Mouse (Mus musculus): ENCODE results near the gene Plpp2. TPM values are rescaled to one million over a fixed set of nuclear protein-coding genes. Genes with fewer than 3 reads are reported as not detected.

The Plpp2 gene
- total RNA-seq (2021): 1 to 10 TPM; 2.5 to 3.3 TPM
- long read RNA-seq, experiment 1, transcript Plpp2-201 (6 exons, 1,654 nt): major isoform, 10 of 15 reads
- long read RNA-seq, experiment 1, partial matches to known transcripts: 2 of 15 reads
- long read RNA-seq, experiment 1, other reads (novel, unspliced or antisense): 0 of 15 reads
- long read RNA-seq, experiment 2, partial matches to known transcripts: 0 of 2 reads
- long read RNA-seq, experiment 2, other reads (novel, unspliced or antisense): 0 of 2 reads

GRCm38 (mm10) chr10:79533126-79533911 is at the start of gene Plpp2:
TSS of gene Plpp2 (minus strand) at chr10:79533796.
- intact Hi-C loops (cut with DNase I): no loop called here
- peak in 1 of 2 experiments; percentile 10 for DNase-seq (ENCODE audit: low spot score in 2 of 2)

- DNase-seq (ENCODE audit: low spot score in 2 of 2): no peak
- intact Hi-C loops (cut with DNase I): no loop called here
Observed at GRCm38 (mm10) chr10:79581501-79581900, 47.9 kb upstream of the Plpp2 start.

- intact Hi-C loops (cut with DNase I): no loop called here
- DNase-seq (ENCODE audit: low spot score in 2 of 2): peak; percentile 73 to 78
Observed at GRCm38 (mm10) chr10:79580811-79581210, 47.2 kb upstream of the Plpp2 start.

DNA sequence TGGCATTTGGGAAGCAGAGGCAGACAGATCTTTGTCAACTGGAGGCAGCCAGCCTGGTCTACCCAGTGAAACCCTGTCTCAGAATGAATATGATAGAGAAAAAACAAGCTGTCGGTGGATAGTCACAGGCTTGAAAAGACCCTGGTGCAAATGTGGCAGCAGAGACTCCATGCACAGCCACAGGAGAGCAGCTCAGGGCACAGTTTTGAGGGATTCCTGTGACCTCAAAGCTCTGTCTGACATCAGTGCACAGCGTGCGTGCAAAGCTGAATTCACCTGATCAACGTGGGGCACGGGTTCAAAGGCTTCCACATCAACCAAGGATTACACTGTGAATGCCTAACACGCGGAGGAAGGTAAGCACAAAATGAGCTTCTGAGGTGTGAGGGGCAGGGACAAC is 46.8 kb upstream of the Plpp2 start:
- DNase-seq (ENCODE audit: low spot score in 2 of 2): no peak
- intact Hi-C loops (cut with DNase I): no loop called here

- DNase-seq (ENCODE audit: low spot score in 2 of 2): no peak
- intact Hi-C loops (cut with DNase I): no loop called here
Observed at GRCm38 (mm10) chr10:79579781-79580180, 46.2 kb upstream of the Plpp2 start.

- intact Hi-C loops (cut with DNase I): no loop called here
- DNase-seq (ENCODE audit: low spot score in 2 of 2): no peak
Observed at GRCm38 (mm10) chr10:79578891-79579290, 45.3 kb upstream of the Plpp2 start.

- intact Hi-C loops (cut with DNase I): no loop called here
- DNase-seq (ENCODE audit: low spot score in 2 of 2): no peak
Observed at GRCm38 (mm10) chr10:79578276-79578675, 44.7 kb upstream of the Plpp2 start.

GRCm38 (mm10) chr10:79577376-79577775 is 43.8 kb upstream of the Plpp2 start:
- intact Hi-C loops (cut with DNase I): no loop called here
- no peak for DNase-seq (ENCODE audit: low spot score in 2 of 2)

DNA sequence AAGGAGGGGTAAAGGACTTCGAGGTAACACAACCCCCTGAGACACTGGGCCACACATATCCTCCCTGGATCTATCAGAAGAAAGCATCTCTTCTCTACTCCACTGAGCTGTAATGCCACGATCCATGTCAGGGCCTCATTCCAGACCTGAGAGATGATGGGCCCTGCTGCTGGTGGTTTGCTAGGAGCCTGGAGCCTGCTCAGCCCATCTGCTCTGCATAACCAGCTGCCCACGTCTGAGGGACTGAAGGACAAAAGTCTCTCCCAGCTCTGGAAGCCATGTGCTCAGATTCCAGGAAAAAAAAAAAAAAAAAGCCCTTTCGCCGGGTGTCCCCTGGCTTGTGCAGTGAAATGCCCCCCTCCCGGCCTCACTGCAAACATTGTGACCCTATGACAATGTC is 42.2 kb upstream of the Plpp2 start:
- intact Hi-C loops (cut with DNase I): no loop called here
- DNase-seq (ENCODE audit: low spot score in 2 of 2): no peak

GRCm38 (mm10) chr10:79574796-79575195 is 41.2 kb upstream of the Plpp2 start:
- DNase-seq (ENCODE audit: low spot score in 2 of 2): no peak

DNA sequence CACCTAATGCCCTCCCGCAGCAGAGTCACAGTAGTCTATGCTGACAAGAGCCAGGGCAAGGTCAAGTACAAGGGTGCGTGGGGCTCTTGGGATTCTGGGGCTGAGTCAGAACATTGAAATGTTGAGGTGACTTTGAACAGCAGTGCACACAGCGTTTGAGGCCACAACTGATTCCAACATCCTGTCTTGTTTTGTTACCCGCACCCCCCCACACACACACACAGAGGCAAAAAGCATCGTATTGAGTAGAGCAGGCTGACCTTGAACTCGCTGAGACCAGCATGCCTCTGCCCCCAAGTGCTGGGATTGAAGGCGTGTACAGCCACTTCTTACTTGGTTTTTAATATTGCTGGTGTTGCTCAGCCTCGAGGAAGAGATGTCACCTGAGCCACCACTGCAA is 40.8 kb upstream of the Plpp2 start:
- no peak for DNase-seq (ENCODE audit: low spot score in 2 of 2)
- intact Hi-C loops (cut with DNase I): no loop called here

More at GRCm38 (mm10) chr10:79574796-79575195, 41.2 kb upstream of the Plpp2 start:
- intact Hi-C loops (cut with DNase I): no loop called here

DNA sequence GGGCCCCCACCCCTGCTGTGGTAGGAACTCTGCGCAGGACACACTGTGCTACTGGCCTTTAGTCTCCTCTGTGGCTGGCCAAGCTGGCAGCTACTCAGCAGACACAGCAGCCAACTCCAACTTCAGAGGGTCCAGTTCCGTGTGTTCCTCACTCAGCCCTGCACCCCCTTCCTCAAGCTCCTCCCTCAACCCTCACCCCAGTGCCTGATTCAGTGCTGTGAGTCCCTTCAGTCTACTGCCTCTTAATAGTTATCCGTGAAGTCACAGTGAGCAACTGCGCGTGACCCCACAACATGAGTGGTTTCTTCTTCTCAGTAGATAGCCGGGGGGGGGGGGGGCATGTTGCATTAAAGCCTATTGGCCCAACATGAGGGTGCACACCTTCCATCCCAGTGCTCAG is 40.0 kb upstream of the Plpp2 start:
- DNase-seq (ENCODE audit: low spot score in 2 of 2): no peak
- intact Hi-C loops (cut with DNase I): no loop called here

- DNase-seq (ENCODE audit: low spot score in 2 of 2): no peak
- intact Hi-C loops (cut with DNase I): no loop called here
Observed at GRCm38 (mm10) chr10:79571314-79571713, 37.7 kb upstream of the Plpp2 start.

DNA sequence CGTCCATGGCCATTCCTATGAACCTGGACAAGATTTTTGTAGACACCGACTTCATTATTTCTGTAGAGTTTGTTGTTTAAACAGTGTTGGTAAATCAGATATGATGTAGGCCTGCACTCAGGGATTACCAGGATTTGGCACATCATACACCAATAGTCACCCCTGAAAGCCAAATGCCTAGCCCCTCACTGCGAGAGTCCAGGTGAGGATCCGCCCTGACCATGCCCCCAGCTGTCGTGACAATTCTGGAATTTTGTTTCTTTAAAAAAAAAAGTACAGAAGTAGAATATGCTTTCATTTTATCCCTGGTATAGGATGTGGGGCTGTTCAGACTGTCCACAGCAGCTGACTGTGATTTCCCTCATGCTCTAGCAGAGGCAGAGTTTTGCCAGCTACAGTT is 36.3 kb upstream of the Plpp2 start:
- DNase-seq (ENCODE audit: low spot score in 2 of 2): no peak
- intact Hi-C loops (cut with DNase I): no loop called here

- intact Hi-C loops (cut with DNase I): no loop called here
- DNase-seq (ENCODE audit: low spot score in 2 of 2): no peak
Observed at GRCm38 (mm10) chr10:79559716-79560115, 26.1 kb upstream of the Plpp2 start.

DNA sequence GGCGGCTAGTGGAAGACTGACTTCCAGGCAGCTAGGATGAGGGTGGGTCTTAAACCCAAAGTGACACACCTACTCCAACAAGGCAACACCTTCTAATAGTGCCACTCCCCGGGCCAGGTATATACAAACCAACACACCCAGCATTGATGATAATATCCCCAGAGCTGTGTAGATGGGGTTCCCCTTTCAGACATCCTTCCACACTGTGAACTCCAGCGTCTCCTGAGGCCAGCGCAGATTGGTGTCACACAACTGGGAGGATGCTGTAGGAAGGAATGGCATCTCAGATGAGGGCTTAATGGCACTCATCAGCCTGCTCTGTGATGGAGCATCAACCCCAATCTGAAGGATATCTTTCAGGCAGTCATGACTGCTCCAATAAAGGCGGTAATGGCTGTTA is 23.9 kb upstream of the Plpp2 start:
- intact Hi-C loops (cut with DNase I): no loop called here
- DNase-seq (ENCODE audit: low spot score in 2 of 2): no peak

DNA sequence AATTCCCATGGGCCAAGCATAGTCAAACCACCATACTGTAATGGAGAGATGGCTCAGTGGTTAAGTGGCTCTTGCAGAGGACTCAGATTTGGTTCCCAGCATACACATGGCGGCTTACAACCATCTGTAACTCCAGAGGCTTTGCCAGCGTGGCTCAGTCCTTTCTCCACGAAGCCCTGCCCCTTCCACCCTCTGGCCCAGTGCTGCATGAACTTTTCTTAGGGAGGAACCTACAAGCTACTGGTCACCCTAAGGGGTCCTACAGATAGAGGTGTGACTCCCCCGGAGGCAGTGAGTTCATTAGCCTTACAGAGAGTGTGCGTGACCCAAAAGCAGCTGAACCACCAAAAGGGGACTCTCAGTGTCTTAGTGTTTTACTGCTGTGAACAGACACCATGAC is 23.4 kb upstream of the Plpp2 start:
- intact Hi-C loops (cut with DNase I): no loop called here
- DNase-seq (ENCODE audit: low spot score in 2 of 2): no peak

- intact Hi-C loops (cut with DNase I): no loop called here
- DNase-seq (ENCODE audit: low spot score in 2 of 2): no peak
Observed at GRCm38 (mm10) chr10:79555238-79555724, 21.7 kb upstream of the Plpp2 start.

- peak; percentile 65 to 85 for DNase-seq (ENCODE audit: low spot score in 2 of 2)
- intact Hi-C loops (cut with DNase I): no loop called here
Observed at GRCm38 (mm10) chr10:79554330-79555237, 21.0 kb upstream of the Plpp2 start, which contains the start of gene Mier2. TSS of gene Mier2 (minus strand) at chr10:79555199.

GRCm38 (mm10) chr10:79553691-79554090 is 20.1 kb upstream of the Plpp2 start:
- intact Hi-C loops (cut with DNase I): no loop called here
- no peak for DNase-seq (ENCODE audit: low spot score in 2 of 2)

Measured in left cerebral cortex, postnatal 14 days (tissue).